Mouse (Mus musculus) myocyte (in vitro differentiated cells): Measurements from ENCODE around the gene Kctd5.

ENCODE experiments used
- CEBPB ChIP-seq: IDR thresholded peaks from 2 replicates; pipeline ENCODE4 v1.6.1; 2011; ENCODE audit warnings: mild to moderate bottlenecking, moderate library complexity; ENCODE audit not compliant: poor library complexity, insufficient read depth, severe bottlenecking
- E2F4 ChIP-seq: IDR thresholded peaks from one replicate; pipeline ENCODE4 v1.6.1; 2011; ENCODE audit warnings: mild to moderate bottlenecking, control low read depth, moderate library complexity; ENCODE audit not compliant: insufficient read depth
- MAX ChIP-seq: IDR thresholded peaks from one replicate; pipeline ENCODE4 v1.6.1; 2011; ENCODE audit warnings: low read depth, mild to moderate bottlenecking, control low read depth
- MYOD1 ChIP-seq, 3 experiments: IDR thresholded peaks; one replicate each; pipeline ENCODE4 v1.6.1; 2011; ENCODE audit warnings: control low read depth in 2 of 3, low read depth in 2 of 3, mild to moderate bottlenecking in 2 of 3, moderate library complexity in 1 of 3; ENCODE audit not compliant: insufficient read length in 2 of 3, control insufficient read depth in 1 of 3
- MYOG ChIP-seq, 3 experiments: IDR thresholded peaks; one replicate each; pipeline ENCODE4 v1.6.1; 2011; ENCODE audit warnings: control low read depth in 2 of 3, low read depth in 2 of 3, mild to moderate bottlenecking in 2 of 3; ENCODE audit not compliant: insufficient read length in 2 of 3, control insufficient read depth in 1 of 3, insufficient read depth in 1 of 3
- POLR2A ChIP-seq: IDR thresholded peaks from one replicate; pipeline ENCODE4 v1.6.1; 2011; ENCODE audit warnings: low read depth, mild to moderate bottlenecking, control low read depth, moderate library complexity; ENCODE audit not compliant: insufficient read length
- POLR2AphosphoS2 ChIP-seq: IDR thresholded peaks from one replicate; pipeline ENCODE4 v1.6.1; 2011; ENCODE audit warnings: low read depth, control low read depth; ENCODE audit not compliant: insufficient read length
- REST ChIP-seq: IDR thresholded peaks from one replicate; pipeline ENCODE4 v1.6.1; 2011; ENCODE audit warnings: mild to moderate bottlenecking, control low read depth, moderate library complexity; ENCODE audit not compliant: insufficient read depth, insufficient read length
- SRF ChIP-seq: IDR thresholded peaks from one replicate; pipeline ENCODE4 v1.6.1; 2011; ENCODE audit warnings: low read depth; ENCODE audit not compliant: control insufficient read depth, insufficient read length
- TCF12 ChIP-seq: IDR thresholded peaks from one replicate; pipeline ENCODE4 v1.6.1; 2011; ENCODE audit warnings: mild to moderate bottlenecking, control low read depth; ENCODE audit not compliant: poor library complexity, insufficient read depth, severe bottlenecking
- TCF3 ChIP-seq: IDR thresholded peaks from one replicate; pipeline ENCODE4 v1.6.1; 2011; ENCODE audit warnings: low read depth, control low read depth; ENCODE audit not compliant: insufficient read length
- USF1 ChIP-seq: IDR thresholded peaks from one replicate; pipeline ENCODE4 v1.6.1; 2011; ENCODE audit warnings: low read depth, mild to moderate bottlenecking, control low read depth, moderate library complexity

DNA sequence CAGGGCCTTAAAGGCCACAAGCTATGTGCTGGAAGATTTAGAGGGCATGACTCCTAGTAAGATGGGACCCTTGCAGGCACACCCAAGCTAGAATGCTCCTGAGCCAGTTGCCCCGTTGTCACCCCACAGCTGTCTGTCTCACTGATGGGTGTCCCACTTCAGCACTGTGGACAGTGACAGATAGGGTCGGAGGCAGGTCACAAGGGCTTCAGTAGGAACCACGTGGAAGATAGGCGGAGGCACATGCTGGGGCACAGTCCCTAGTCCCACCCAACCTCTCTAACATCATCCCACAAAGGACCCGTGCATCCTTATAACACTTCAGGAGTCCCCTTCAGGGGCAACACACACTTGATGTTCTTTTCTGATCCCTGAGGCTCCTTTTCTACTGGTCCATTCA lies 27.3 kb downstream of the Kctd5 start:
- TF ChIP-seq POLR2A = no peak
- peak in 1 of 3 experiments; percentile 46 for TF ChIP-seq MYOG (IDR thresholded peaks at IDR 0.05; ENCODE audit: control insufficient read depth in 1 of 3, insufficient read depth in 1 of 3, insufficient read length in 2 of 3, low read depth in 2 of 3)
- TF ChIP-seq POLR2AphosphoS2 = peak; percentile 24
- no peak for TF ChIP-seq MAX
- TF ChIP-seq TCF12 = no peak
- TF ChIP-seq TCF3 = no peak
- no peak for TF ChIP-seq USF1
- no peak for TF ChIP-seq CEBPB
- no peak for TF ChIP-seq E2F4
- TF ChIP-seq MYOD1 (IDR thresholded peaks at IDR 0.05; ENCODE audit: control insufficient read depth in 1 of 3, insufficient read length in 2 of 3, low read depth in 2 of 3) = peak in 1 of 3 experiments; percentile 17
- peak; percentile 89 for TF ChIP-seq REST
- no peak for TF ChIP-seq SRF
